Mouse (Mus musculus): ENCODE data around the gene Pygm. TPM values are rescaled to one million over a fixed set of nuclear protein-coding genes. Genes with fewer than 3 reads are reported as not detected.
A peak's percentile ranks its signal among the peaks of the same experiment; 100 is the strongest.

Gene Pygm
- polyA plus RNA-seq, 1 experiment from 2014 or later = 8.0 TPM

- H3K9me3 ChIP-seq (ENCODE audit: control insufficient read depth, low read length) = no peaks in the 10 kb centered on the region
- no peak overlapping the region for H3K27ac ChIP-seq (replicated peaks)
- no peaks in the 10 kb centered on the region for H3K27me3 ChIP-seq (ENCODE audit: control insufficient read depth, insufficient read depth, low read length)
- DNase-seq (ENCODE audit: low spot score) = no peak
- 51% methylated on average over 6 of the region's 6 CpGs for WGBS
- peak; percentile 4; the same call in 1 of the 2 replicates for ATAC-seq (ENCODE audit: low FRiP score, low TSS enrichment)
- H3K36me3 ChIP-seq (ENCODE audit: control insufficient read depth, insufficient read depth, low read length) = no peaks in the 10 kb centered on the region
- TF ChIP-seq EP300 (optimal IDR thresholded peaks at IDR 0.05) (no peak), CTCF (IDR thresholded peaks at IDR 0.05; ENCODE audit: low read depth) (no peak)
- no peak overlapping the region for H3K9ac ChIP-seq (ENCODE audit: low read length)
- H3K4me3 ChIP-seq (ENCODE audit: low read depth, low read length) = no peak overlapping the region
- H3K4me2 ChIP-seq (replicated peaks; ENCODE audit: low read depth) = no peak overlapping the region
- H3K4me1 ChIP-seq (replicated peaks; ENCODE audit: control insufficient read depth, insufficient read depth) = no peaks in the 10 kb centered on the region
These were observed 6.1 kb downstream of the Pygm start for GRCm38 (mm10) chr19:6390251-6390650.

GRCm38 (mm10) chr19:6392743-6393393, 8.7 kb downstream of the Pygm start:
- no peak for ATAC-seq (ENCODE audit: low FRiP score, low TSS enrichment)
- Histone ChIP-seq H3K9me3 (ENCODE audit: control insufficient read depth, low read length) (no peaks in the 10 kb centered on the region), H3K36me3 (ENCODE audit: control insufficient read depth, insufficient read depth, low read length) (no peaks in the 10 kb centered on the region), H3K4me3 (ENCODE audit: low read depth, low read length) (no peak overlapping the region), H3K4me2 (replicated peaks; ENCODE audit: low read depth) (no peak overlapping the region), H3K4me1 (replicated peaks; ENCODE audit: control insufficient read depth, insufficient read depth) (no peaks in the 10 kb centered on the region), H3K27ac (replicated peaks) (no peak overlapping the region), H3K27me3 (ENCODE audit: control insufficient read depth, insufficient read depth, low read length) (no peaks in the 10 kb centered on the region), H3K9ac (ENCODE audit: low read length) (no peak overlapping the region)
- TF ChIP-seq CTCF (IDR thresholded peaks at IDR 0.05; ENCODE audit: low read depth) (peak; percentile 56), EP300 (optimal IDR thresholded peaks at IDR 0.05) (no peak)
- DNase-seq (ENCODE audit: low spot score) = no peak
- WGBS = 93% methylated on average over 14 of the region's 14 CpGs

GRCm38 (mm10) chr19:6393637-6394036, 9.4 kb downstream of the Pygm start:
- no peak for ATAC-seq (ENCODE audit: low FRiP score, low TSS enrichment)
- Histone ChIP-seq H3K27me3 (ENCODE audit: control insufficient read depth, insufficient read depth, low read length) (no peaks in the 10 kb centered on the region), H3K36me3 (ENCODE audit: control insufficient read depth, insufficient read depth, low read length) (no peaks in the 10 kb centered on the region)

DNA sequence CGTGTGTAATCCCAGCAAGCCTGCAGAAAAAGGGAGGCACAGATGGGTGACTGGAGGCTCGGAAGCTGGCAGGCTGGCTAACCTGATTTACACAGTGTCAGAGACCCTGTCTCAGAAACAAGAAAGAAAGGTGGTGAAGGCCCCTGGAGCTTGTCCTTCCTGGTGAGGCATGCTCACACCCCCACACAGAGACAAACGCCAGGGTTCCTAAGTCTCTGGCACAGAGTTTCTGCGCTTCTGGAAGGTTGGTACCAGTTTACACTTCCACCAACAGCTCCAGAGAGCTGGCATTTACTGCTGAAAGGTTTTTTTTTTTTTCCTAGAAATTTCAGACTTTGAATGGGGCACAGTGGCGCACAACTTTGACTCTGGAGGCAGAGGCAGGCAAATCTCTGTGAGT, 12.0 kb downstream of the Pygm start:
- H3K9me3 ChIP-seq (ENCODE audit: control insufficient read depth, low read length) = no peaks in the 10 kb centered on the region
- ATAC-seq (ENCODE audit: low FRiP score, low TSS enrichment) = no peak
- H3K4me3 ChIP-seq (ENCODE audit: low read depth, low read length) = no peak overlapping the region
- H3K9ac ChIP-seq (ENCODE audit: low read length) = no peak overlapping the region
- TF ChIP-seq EP300 (optimal IDR thresholded peaks at IDR 0.05) (no peak), CTCF (IDR thresholded peaks at IDR 0.05; ENCODE audit: low read depth) (no peak)
- no peak for DNase-seq (ENCODE audit: low spot score)
- no peaks in the 10 kb centered on the region for H3K27me3 ChIP-seq (ENCODE audit: control insufficient read depth, insufficient read depth, low read length)
- H3K27ac ChIP-seq (replicated peaks) = no peak overlapping the region
- H3K36me3 ChIP-seq (ENCODE audit: control insufficient read depth, insufficient read depth, low read length) = no peaks in the 10 kb centered on the region
- H3K4me1 ChIP-seq (replicated peaks; ENCODE audit: control insufficient read depth, insufficient read depth) = no peaks in the 10 kb centered on the region
- WGBS = 82% methylated on average over 5 of the region's 5 CpGs
- H3K4me2 ChIP-seq (replicated peaks; ENCODE audit: low read depth) = no peak overlapping the region

More at GRCm38 (mm10) chr19:6393637-6394036, 9.4 kb downstream of the Pygm start:
- TF ChIP-seq EP300 (optimal IDR thresholded peaks at IDR 0.05) = no peak
- TF ChIP-seq CTCF (IDR thresholded peaks at IDR 0.05; ENCODE audit: low read depth) = no peak
- Histone ChIP-seq H3K27ac (replicated peaks) (no peak overlapping the region), H3K4me3 (ENCODE audit: low read depth, low read length) (no peak overlapping the region), H3K4me2 (replicated peaks; ENCODE audit: low read depth) (no peak overlapping the region), H3K4me1 (replicated peaks; ENCODE audit: control insufficient read depth, insufficient read depth) (no peaks in the 10 kb centered on the region), H3K9me3 (ENCODE audit: control insufficient read depth, low read length) (no peaks in the 10 kb centered on the region), H3K9ac (ENCODE audit: low read length) (no peak overlapping the region)
- 91% methylated on average over 16 of the region's 16 CpGs for WGBS
- peak; percentile 11 for DNase-seq (ENCODE audit: low spot score)

GRCm38 (mm10) chr19:6397582-6398249, 13.5 kb downstream of the Pygm start:
- 83% methylated on average over 22 of the region's 22 CpGs for WGBS
- H3K4me3 ChIP-seq (ENCODE audit: low read depth, low read length) = no peak overlapping the region
- no peaks in the 10 kb centered on the region for H3K27me3 ChIP-seq (ENCODE audit: control insufficient read depth, insufficient read depth, low read length)
- H3K27ac ChIP-seq (replicated peaks) = no peak overlapping the region
- DNase-seq (ENCODE audit: low spot score) = no peak
- no peak for ATAC-seq (ENCODE audit: low FRiP score, low TSS enrichment)
- TF ChIP-seq CTCF (IDR thresholded peaks at IDR 0.05; ENCODE audit: low read depth) (no peak), EP300 (optimal IDR thresholded peaks at IDR 0.05) (no peak)
- H3K9ac ChIP-seq (ENCODE audit: low read length) = no peak overlapping the region
- H3K9me3 ChIP-seq (ENCODE audit: control insufficient read depth, low read length) = no peaks in the 10 kb centered on the region
- no peak overlapping the region for H3K4me2 ChIP-seq (replicated peaks; ENCODE audit: low read depth)
- no peaks in the 10 kb centered on the region for H3K4me1 ChIP-seq (replicated peaks; ENCODE audit: control insufficient read depth, insufficient read depth)
- no peaks in the 10 kb centered on the region for H3K36me3 ChIP-seq (ENCODE audit: control insufficient read depth, insufficient read depth, low read length)

Data from stomach, postnatal 0 days (tissue).